Mouse (Mus musculus): ENCODE measurements around the gene Lpin2. TPM values are rescaled to one million over a fixed set of nuclear protein-coding genes. Genes with fewer than 3 reads are reported as not detected.
A peak's percentile ranks its signal among the peaks of the same experiment; 100 is the strongest.

The Lpin2 gene
- polyA plus RNA-seq, 1 experiment from 2014 or later: 39.9 TPM

GRCm38 (mm10) chr17:71242666-71243065 lies 60.3 kb downstream of the Lpin2 start:
- Histone ChIP-seq H3K36me3 (ENCODE audit: insufficient read depth) (peaks cover 86% of the 10 kb centered on the region), H3K4me3 (ENCODE audit: low read depth, low read length) (no peak overlapping the region), H3K9me3 (ENCODE audit: low read depth, low read length) (no peaks in the 10 kb centered on the region), H3K4me2 (no peak overlapping the region), H3K9ac (no peak overlapping the region), H3K27ac (ENCODE audit: low read depth) (no peak overlapping the region), H3K4me1 (ENCODE audit: insufficient read depth) (no peaks in the 10 kb centered on the region), H3K27me3 (ENCODE audit: insufficient read depth, low read length) (no peaks in the 10 kb centered on the region)
- no peak for TF ChIP-seq CTCF (IDR thresholded peaks at IDR 0.05; ENCODE audit: low read depth)
- ATAC-seq (ENCODE audit: insufficient read depth) (no peak), DNase-seq (no peak)
- 86% methylated on average over 7 of the region's 7 CpGs for WGBS

GRCm38 (mm10) chr17:71245133-71245532 lies 62.8 kb downstream of the Lpin2 start:
- WGBS: 96% methylated on average over 15 of the region's 15 CpGs
- peaks cover 95% of the 10 kb centered on the region for H3K36me3 ChIP-seq (ENCODE audit: insufficient read depth)
- no peak overlapping the region for H3K4me3 ChIP-seq (ENCODE audit: low read depth, low read length)
- no peaks in the 10 kb centered on the region for H3K4me1 ChIP-seq (ENCODE audit: insufficient read depth)
- H3K27me3 ChIP-seq (ENCODE audit: insufficient read depth, low read length): no peaks in the 10 kb centered on the region
- ATAC-seq (ENCODE audit: insufficient read depth) (no peak), DNase-seq (no peak)
- no peak overlapping the region for H3K9ac ChIP-seq
- H3K4me2 ChIP-seq: no peak overlapping the region
- H3K27ac ChIP-seq (ENCODE audit: low read depth): no peak overlapping the region
- no peaks in the 10 kb centered on the region for H3K9me3 ChIP-seq (ENCODE audit: low read depth, low read length)
- no peak for TF ChIP-seq CTCF (IDR thresholded peaks at IDR 0.05; ENCODE audit: low read depth)

- H3K9me3 ChIP-seq (ENCODE audit: low read depth, low read length): no peaks in the 10 kb centered on the region
- ATAC-seq (ENCODE audit: insufficient read depth) (no peak), DNase-seq (no peak)
- no peak overlapping the region for H3K4me3 ChIP-seq (ENCODE audit: low read depth, low read length)
- no peaks in the 10 kb centered on the region for H3K4me1 ChIP-seq (ENCODE audit: insufficient read depth)
- no peaks in the 10 kb centered on the region for H3K27me3 ChIP-seq (ENCODE audit: insufficient read depth, low read length)
- H3K9ac ChIP-seq: no peak overlapping the region
- peaks cover 96% of the 10 kb centered on the region for H3K36me3 ChIP-seq (ENCODE audit: insufficient read depth)
- no peak overlapping the region for H3K27ac ChIP-seq (ENCODE audit: low read depth)
- H3K4me2 ChIP-seq: no peak overlapping the region
- TF ChIP-seq CTCF (IDR thresholded peaks at IDR 0.05; ENCODE audit: low read depth): no peak
- WGBS: 88% methylated on average over 4 of the region's 4 CpGs
Observed at GRCm38 (mm10) chr17:71246022-71246421, 63.7 kb downstream of the Lpin2 start.

- 63% methylated on average over 6 of the region's 6 CpGs for WGBS
- peaks cover 79% of the 10 kb centered on the region for H3K36me3 ChIP-seq (ENCODE audit: insufficient read depth)
Observed at GRCm38 (mm10) chr17:71248963-71249362, 66.6 kb downstream of the Lpin2 start.

GRCm38 (mm10) chr17:71250046-71250445 lies 67.7 kb downstream of the Lpin2 start:
- Histone ChIP-seq H3K27me3 (ENCODE audit: insufficient read depth, low read length) (no peaks in the 10 kb centered on the region), H3K36me3 (ENCODE audit: insufficient read depth) (peaks cover 68% of the 10 kb centered on the region), H3K27ac (ENCODE audit: low read depth) (no peak overlapping the region; the same call in 1 of the 2 replicates), H3K9me3 (ENCODE audit: low read depth, low read length) (no peaks in the 10 kb centered on the region), H3K9ac (no peak overlapping the region), H3K4me2 (no peak overlapping the region), H3K4me1 (ENCODE audit: insufficient read depth) (no peaks in the 10 kb centered on the region), H3K4me3 (ENCODE audit: low read depth, low read length) (no peak overlapping the region)
- WGBS: 52% methylated on average over 2 of the region's 2 CpGs
- DNase-seq (no peak), ATAC-seq (ENCODE audit: insufficient read depth) (no peak)
- no peak for TF ChIP-seq CTCF (IDR thresholded peaks at IDR 0.05; ENCODE audit: low read depth)

More at GRCm38 (mm10) chr17:71248963-71249362, 66.6 kb downstream of the Lpin2 start:
- Histone ChIP-seq H3K27me3 (ENCODE audit: insufficient read depth, low read length) (no peaks in the 10 kb centered on the region), H3K9me3 (ENCODE audit: low read depth, low read length) (no peaks in the 10 kb centered on the region), H3K9ac (no peak overlapping the region), H3K27ac (ENCODE audit: low read depth) (no peak overlapping the region), H3K4me3 (ENCODE audit: low read depth, low read length) (no peak overlapping the region), H3K4me2 (no peak overlapping the region), H3K4me1 (ENCODE audit: insufficient read depth) (no peaks in the 10 kb centered on the region)
- no peak for TF ChIP-seq CTCF (IDR thresholded peaks at IDR 0.05; ENCODE audit: low read depth)
- no peak for DNase-seq
- ATAC-seq (ENCODE audit: insufficient read depth): no peak

GRCm38 (mm10) chr17:71250819-71251600 lies 68.7 kb downstream of the Lpin2 start:
- H3K9me3 ChIP-seq (ENCODE audit: low read depth, low read length): no peaks in the 10 kb centered on the region
- H3K4me2 ChIP-seq: no peak overlapping the region
- H3K27me3 ChIP-seq (ENCODE audit: insufficient read depth, low read length): no peaks in the 10 kb centered on the region
- WGBS: 80% methylated on average over 16 of the region's 16 CpGs
- TF ChIP-seq CTCF (IDR thresholded peaks at IDR 0.05; ENCODE audit: low read depth): 0 out of 2 replicates have a peak, but pooled peaks have one; percentile 1
- DNase-seq: no peak
- no peak for ATAC-seq (ENCODE audit: insufficient read depth)
- H3K4me3 ChIP-seq (ENCODE audit: low read depth, low read length): no peak overlapping the region
- no peak overlapping the region; the same call in 1 of the 2 replicates for H3K27ac ChIP-seq (ENCODE audit: low read depth)
- peaks cover 58% of the 10 kb centered on the region for H3K36me3 ChIP-seq (ENCODE audit: insufficient read depth)
- H3K9ac ChIP-seq: no peak overlapping the region
- no peaks in the 10 kb centered on the region for H3K4me1 ChIP-seq (ENCODE audit: insufficient read depth)

GRCm38 (mm10) chr17:71251601-71252001 lies 69.2 kb downstream of the Lpin2 start:
- Histone ChIP-seq H3K9ac (no peak overlapping the region), H3K4me3 (ENCODE audit: low read depth, low read length) (no peak overlapping the region), H3K4me2 (no peak overlapping the region), H3K4me1 (ENCODE audit: insufficient read depth) (no peaks in the 10 kb centered on the region), H3K27ac (ENCODE audit: low read depth) (no peak overlapping the region; the same call in 1 of the 2 replicates), H3K9me3 (ENCODE audit: low read depth, low read length) (no peaks in the 10 kb centered on the region), H3K36me3 (ENCODE audit: insufficient read depth) (peaks cover 53% of the 10 kb centered on the region), H3K27me3 (ENCODE audit: insufficient read depth, low read length) (no peaks in the 10 kb centered on the region)
- no peak; the same call in 1 of the 2 replicates for ATAC-seq (ENCODE audit: insufficient read depth)
- 57% methylated on average over 6 of the region's 6 CpGs for WGBS
- TF ChIP-seq CTCF (IDR thresholded peaks at IDR 0.05; ENCODE audit: low read depth): peak; percentile 0; the same call in 1 of the 2 replicates
- no peak for DNase-seq

Data from lung, embryonic 14.5 days (tissue).